1 mouse cellular context compared by ENCODE assay signal in the genomic region with DNA sequence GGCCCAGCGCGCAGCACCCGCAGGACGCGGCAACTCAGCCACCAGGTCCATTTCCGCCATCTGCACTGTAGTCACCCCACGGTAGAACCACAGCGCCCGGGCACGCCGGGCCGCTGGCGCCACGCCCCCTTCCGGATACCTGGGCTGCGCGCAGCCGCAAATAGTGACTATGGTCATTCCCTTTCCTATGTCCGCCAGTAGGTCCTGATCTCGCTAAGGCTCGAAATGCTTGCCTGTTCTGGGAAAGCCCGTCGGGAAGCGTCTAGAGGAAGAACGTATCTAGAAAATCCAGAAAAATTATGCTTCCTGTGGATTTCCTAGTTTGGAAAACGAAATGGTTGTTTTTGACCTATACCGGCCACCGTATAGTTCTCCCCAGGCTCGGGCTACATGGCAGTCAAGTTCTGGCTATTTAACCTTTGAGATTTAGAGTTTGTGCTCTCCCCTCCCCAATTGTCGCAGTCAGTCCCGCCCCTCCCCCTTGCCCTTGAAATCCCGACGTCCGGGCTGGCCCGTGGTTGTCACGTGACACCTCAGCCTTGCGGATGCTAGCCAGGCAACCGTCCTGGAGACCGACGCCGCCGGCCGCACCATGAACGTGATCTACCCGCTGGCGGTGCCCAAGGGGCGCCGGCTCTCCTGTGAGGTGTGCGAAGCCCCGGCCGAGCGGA.
TF ChIP-seq lines count a peak whose summit lies in the region.

A gene (minus strand): TSS at position 127 of the 671 bp plus-strand sequence.
A gene (plus strand): TSS at position 521 of the 671 bp plus-strand sequence.

TF ChIP-seq in CH12.LX, 34 proteins besides CTCF, POLR2A, EP300 and RAD21 (continued from another document):
- TF ChIP-seq JUN (IDR thresholded peaks at IDR 0.05; ENCODE audit: insufficient read depth, low read depth, low read length) = no peak
- TF ChIP-seq UBTF (IDR thresholded peaks at IDR 0.05; ENCODE audit: low read depth, low read length) = no peak
- TF ChIP-seq MAFK (IDR thresholded peaks at IDR 0.05; ENCODE audit: insufficient replicate concordance, low read length) = no peak
- TF ChIP-seq POLR2AphosphoS2 (IDR thresholded peaks at IDR 0.05; ENCODE audit: low read depth, low read length) = 0 out of 2 replicates have a peak, but pooled peaks have one; percentile 35
- TF ChIP-seq TBP (conservative IDR thresholded peaks at IDR 0.05; ENCODE audit: low read depth, low read length) = peak; percentile 79
- TF ChIP-seq ETS1 (conservative IDR thresholded peaks at IDR 0.05; ENCODE audit: low read depth, low read length) = peak; percentile 40; the same call in 1 of the 2 replicates
- TF ChIP-seq MXI1 (IDR thresholded peaks at IDR 0.05; ENCODE audit: low read depth, low read length) = peak; percentile 93
- peak; percentile 65; the same call in 1 of the 2 replicates for TF ChIP-seq MYC (IDR thresholded peaks at IDR 0.05; ENCODE audit: low read depth, low read length)
- TF ChIP-seq SIN3A (IDR thresholded peaks at IDR 0.05; ENCODE audit: low read length) = peak; percentile 74
- peak; percentile 51 for TF ChIP-seq MAX (IDR thresholded peaks at IDR 0.05; ENCODE audit: low read length)
- TF ChIP-seq TCF12 (IDR thresholded peaks at IDR 0.05; ENCODE audit: low read depth, low read length) = peak; percentile 83
- TF ChIP-seq JUND (conservative IDR thresholded peaks at IDR 0.05; ENCODE audit: low read depth, low read length) = no peak
- no peak for TF ChIP-seq SMC3 (IDR thresholded peaks at IDR 0.05; ENCODE audit: low read depth, low read length)
- no peak for TF ChIP-seq ZNF384 (IDR thresholded peaks at IDR 0.05; ENCODE audit: low read depth, low read length)
- TF ChIP-seq NELFE (IDR thresholded peaks at IDR 0.05; ENCODE audit: low read depth, low read length) = peak; percentile 67
- TF ChIP-seq ZKSCAN1 (IDR thresholded peaks at IDR 0.05; ENCODE audit: borderline replicate concordance, low read depth, low read length) = no peak
- peak; percentile 28; the same call in 1 of the 2 replicates for TF ChIP-seq MAZ (IDR thresholded peaks at IDR 0.05; ENCODE audit: low read depth, low read length)
- TF ChIP-seq CHD2 (IDR thresholded peaks at IDR 0.05; ENCODE audit: low read length) = peak; percentile 54; the same call in 1 of the 2 replicates
- TF ChIP-seq E2F4 (IDR thresholded peaks at IDR 0.05; ENCODE audit: insufficient replicate concordance, low read depth, low read length) = no peak
- TF ChIP-seq BHLHE40 (IDR thresholded peaks at IDR 0.05; ENCODE audit: low read depth, low read length) = peak; percentile 98
- TF ChIP-seq NRF1 (IDR thresholded peaks at IDR 0.05; ENCODE audit: low read depth, low read length) = peak; percentile 82
- peak; percentile 72 for TF ChIP-seq HCFC1 (IDR thresholded peaks at IDR 0.05; ENCODE audit: low read depth, low read length)
- no peak for TF ChIP-seq ZC3H11A (IDR thresholded peaks at IDR 0.05; ENCODE audit: low read depth, low read length)
- no peak for TF ChIP-seq KAT2A (IDR thresholded peaks at IDR 0.05; ENCODE audit: insufficient replicate concordance, low read length)
TF ChIP-seq in CH12.LX: peak in this region for 21.
